Mouse (Mus musculus) liver, embryonic 14.5 days (tissue): ENCODE results near the gene E130308A19Rik. TPM values are rescaled to one million over a fixed set of nuclear protein-coding genes. Genes with fewer than 3 reads are reported as not detected.
A peak's percentile ranks its signal among the peaks of the same experiment; 100 is the strongest.

Experiments used
- ATAC-seq: fragments of 200-750 bp; cut with Nextera tagmentation; 2 replicates; pipeline ENCODE4 v1.8.0; 2017; ENCODE audit warnings: moderate number of reproducible peaks, mild to moderate bottlenecking, moderate library complexity; ENCODE audit not compliant: insufficient read depth
- DNase-seq, 3 experiments: peaks; one replicate each; pipeline ENCODE4 v3.0.0-alpha.2; 2012 to 2013; ENCODE audit warnings: low read depth in 3 of 3, low spot score in 3 of 3
- H3K27ac ChIP-seq: fragments of 300-500 bp; sonication (generic); 2 replicates; pipeline ENCODE4 v1.5.1; 2014; ENCODE audit warnings: moderate library complexity, mild to moderate bottlenecking, control low read depth, inconsistent platforms
- H3K27me3 ChIP-seq: fragments of 300-500 bp; sonication (generic); 2 replicates; pipeline ENCODE4 v1.6.1; 2014; ENCODE audit warnings: mild to moderate bottlenecking, low read length, moderate library complexity; ENCODE audit not compliant: control insufficient read depth, insufficient read depth
- H3K36me3 ChIP-seq: fragments of 300-500 bp; sonication (generic); replicated peaks from 2 replicates; pipeline ENCODE4 v1.6.1; 2014; ENCODE audit warnings: low read depth; ENCODE audit not compliant: control insufficient read depth, insufficient read depth
- H3K4me1 ChIP-seq, 2 experiments: fragments of 200-500 bp in 1 of 2; fragments of 300-500 bp in 1 of 2; sonication (generic) in 1 of 2; replicated peaks; 2 replicates each; pipeline ENCODE4 v1.6.1; 2012 to 2014; ENCODE audit warnings: antibody characterized with exemption in 1 of 2, inconsistent platforms in 1 of 2, low read length in 1 of 2; ENCODE audit not compliant: control insufficient read depth in 2 of 2, insufficient read depth in 2 of 2
- H3K4me2 ChIP-seq: fragments of 300-500 bp; sonication (generic); 2 replicates; pipeline ENCODE4 v1.6.1; 2014; ENCODE audit warnings: low read depth, mild to moderate bottlenecking, control low read depth, moderate library complexity
- H3K4me3 ChIP-seq, 2 experiments: fragments of 200-500 bp in 1 of 2; fragments of 300-500 bp in 1 of 2; sonication (generic) in 1 of 2; 2 replicates each; pipeline ENCODE4 v1.5.1; 2012 to 2014; ENCODE audit warnings: low read depth in 2 of 2, low read length in 2 of 2, mild to moderate bottlenecking in 2 of 2, control low read depth in 1 of 2, inconsistent platforms in 1 of 2, moderate library complexity in 1 of 2; ENCODE audit not compliant: insufficient read depth in 1 of 2
- H3K9ac ChIP-seq: fragments of 300-500 bp; sonication (generic); replicated peaks from 2 replicates; pipeline ENCODE4 v1.6.1; 2014; ENCODE audit warnings: mild to moderate bottlenecking, control low read depth, moderate library complexity
- H3K9me3 ChIP-seq: fragments of 300-500 bp; sonication (generic); 2 replicates; pipeline ENCODE4 v1.6.1; 2016; ENCODE audit warnings: low read length, mixed read lengths; ENCODE audit not compliant: control insufficient read depth
- CTCF ChIP-seq: IDR thresholded peaks from 2 replicates; pipeline ENCODE4 v1.5.1; 2016; ENCODE audit warnings: antibody characterized with exemption, low read depth, control low read depth
- EP300 ChIP-seq: IDR thresholded peaks from 2 replicates; pipeline ENCODE4 v1.6.1; 2016; ENCODE audit warnings: antibody characterized with exemption, low read depth
- WGBS: fragments of 180-500 bp; shearing (Covaris S2); extraction: QIAGEN DNeasy Blood & Tissue Kit; methylation state at CpG from one replicate; pipeline ENCODE4 v1.1.7; 2014; ENCODE audit not compliant: insufficient replicate concordance; 5-methylcytosine and 5-hydroxymethylcytosine counted together
- polyA plus RNA-seq, 2 experiments: library from polyadenylated mRNA; depleted of rRNA in 1 of 2; stranded (reverse) in 1 of 2; unstranded in 1 of 2; fragments of >200 nt; fragmentation: Nextera tagmentation in 1 of 2; extraction: Ambion mirVana in 1 of 2; gene quantifications; 2 replicates each; pipeline versions ENCODE4 v1.2.1 to v1.2.3; 2012 to 2014

The E130308A19Rik gene
- polyA plus RNA-seq, 2 experiments = 2.8 to 5.7 TPM

DNA sequence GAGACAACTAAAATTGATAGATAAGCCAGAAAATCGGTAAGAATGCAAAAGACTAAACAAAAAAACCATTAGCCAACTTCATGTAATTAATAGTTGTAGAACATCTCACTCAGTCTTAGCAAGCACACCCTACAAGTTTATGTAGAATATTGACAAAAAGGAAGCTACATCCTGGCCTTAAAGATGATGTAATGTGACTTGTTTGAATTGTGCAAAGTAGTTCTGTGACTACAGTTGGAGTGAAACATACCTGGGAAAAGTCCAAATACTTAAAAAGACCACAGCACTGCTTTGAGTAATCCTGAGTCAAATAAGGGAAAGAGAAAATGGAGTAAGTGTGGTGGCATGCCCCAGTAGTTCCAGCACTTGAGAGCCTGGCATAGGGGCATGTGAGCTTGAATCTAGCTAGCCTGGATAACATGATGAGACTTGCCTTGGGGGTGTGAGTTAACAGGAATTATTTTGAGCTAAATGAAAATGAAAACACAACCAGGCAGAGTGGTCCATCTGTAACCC is 26.2 kb downstream of the E130308A19Rik start:
- no peaks in the 10 kb centered on the region for H3K9me3 ChIP-seq
- no peak overlapping the region for H3K27ac ChIP-seq
- no peak overlapping the region for H3K4me3 ChIP-seq
- 53% methylated on average over 1 of the region's 1 CpGs for WGBS
- ATAC-seq (no peak), DNase-seq (no peak)
- H3K27me3 ChIP-seq = no peaks in the 10 kb centered on the region
- TF ChIP-seq CTCF = no peak
- TF ChIP-seq EP300 = no peak
- H3K9ac ChIP-seq = no peak overlapping the region
- H3K36me3 ChIP-seq = no peaks in the 10 kb centered on the region
- no peak overlapping the region for H3K4me2 ChIP-seq
- peaks cover 15 to 28% of the 10 kb centered on the region in 2 experiments for H3K4me1 ChIP-seq

DNA sequence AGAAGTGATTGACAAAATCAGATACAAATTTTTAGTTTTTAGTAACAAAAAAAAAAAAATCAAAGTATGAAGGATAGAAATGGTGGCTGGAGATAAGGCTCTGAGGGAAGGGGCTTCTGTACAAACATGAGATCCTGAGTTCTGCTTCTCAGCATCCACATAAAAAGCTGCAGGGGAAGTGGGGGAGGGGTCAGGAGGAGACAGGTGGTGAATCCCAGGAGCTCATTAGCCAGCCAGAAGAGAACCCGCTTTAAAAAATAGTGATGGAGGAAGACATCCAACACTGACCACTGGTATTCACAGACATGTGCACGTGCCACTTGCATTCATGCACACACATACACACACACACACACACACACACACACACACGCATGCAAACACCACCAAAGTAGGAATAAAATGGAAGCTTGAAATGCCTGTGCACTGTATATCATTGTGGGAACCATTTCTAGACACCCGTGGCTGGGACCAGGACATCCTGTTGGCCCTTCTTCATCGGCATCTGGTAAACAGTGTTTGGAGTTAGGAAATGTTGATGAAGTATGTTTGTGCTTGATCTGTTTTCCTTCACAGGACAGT is 30.1 kb downstream of the E130308A19Rik start:
- no peak overlapping the region for H3K4me2 ChIP-seq
- no peak overlapping the region for H3K27ac ChIP-seq
- H3K9me3 ChIP-seq = no peaks in the 10 kb centered on the region
- no peak overlapping the region for H3K9ac ChIP-seq
- DNase-seq (no peak), ATAC-seq (no peak)
- no peaks in the 10 kb centered on the region for H3K27me3 ChIP-seq
- H3K4me1 ChIP-seq = peaks cover 0 to 10% of the 10 kb centered on the region in 2 experiments; a peak in 2 of 4 replicates
- no peak overlapping the region for H3K4me3 ChIP-seq
- WGBS = 70% methylated on average over 5 of the region's 5 CpGs
- TF ChIP-seq CTCF (no peak), EP300 (no peak)
- H3K36me3 ChIP-seq = no peaks in the 10 kb centered on the region

- 96% methylated on average over 1 of the region's 1 CpGs for WGBS
- H3K27ac ChIP-seq = no peak overlapping the region
- H3K4me2 ChIP-seq = no peak overlapping the region
- no peaks in the 10 kb centered on the region for H3K36me3 ChIP-seq
- H3K4me3 ChIP-seq = no peak overlapping the region
- TF ChIP-seq CTCF (no peak), EP300 (no peak)
- DNase-seq (no peak), ATAC-seq (no peak)
- no peaks in the 10 kb centered on the region for H3K27me3 ChIP-seq
- H3K9ac ChIP-seq = no peak overlapping the region
- H3K9me3 ChIP-seq = no peaks in the 10 kb centered on the region; the same call in 1 of the 2 replicates
- H3K4me1 ChIP-seq = peaks cover 9 to 18% of the 10 kb centered on the region in 2 experiments
Measured at GRCm38 (mm10) chr4:59662163-59662562, 36.2 kb downstream of the E130308A19Rik start.

- no peak overlapping the region for H3K27ac ChIP-seq
- no peak overlapping the region for H3K4me2 ChIP-seq
- no peaks in the 10 kb centered on the region; the same call in 1 of the 2 replicates for H3K9me3 ChIP-seq
- no peaks in the 10 kb centered on the region for H3K36me3 ChIP-seq
- H3K9ac ChIP-seq = no peak overlapping the region
- H3K27me3 ChIP-seq = no peaks in the 10 kb centered on the region
- no peak overlapping the region for H3K4me3 ChIP-seq
- H3K4me1 ChIP-seq = peaks cover 13 to 26% of the 10 kb centered on the region in 2 experiments
- 0 out of 2 replicates have a peak, but pooled peaks have one; percentile 26 for ATAC-seq
- TF ChIP-seq EP300 = no peak
- TF ChIP-seq CTCF = no peak
- DNase-seq = no peak
- 72% methylated on average over 6 of the region's 6 CpGs for WGBS
Measured at GRCm38 (mm10) chr4:59663451-59663850, 37.4 kb downstream of the E130308A19Rik start.

DNA sequence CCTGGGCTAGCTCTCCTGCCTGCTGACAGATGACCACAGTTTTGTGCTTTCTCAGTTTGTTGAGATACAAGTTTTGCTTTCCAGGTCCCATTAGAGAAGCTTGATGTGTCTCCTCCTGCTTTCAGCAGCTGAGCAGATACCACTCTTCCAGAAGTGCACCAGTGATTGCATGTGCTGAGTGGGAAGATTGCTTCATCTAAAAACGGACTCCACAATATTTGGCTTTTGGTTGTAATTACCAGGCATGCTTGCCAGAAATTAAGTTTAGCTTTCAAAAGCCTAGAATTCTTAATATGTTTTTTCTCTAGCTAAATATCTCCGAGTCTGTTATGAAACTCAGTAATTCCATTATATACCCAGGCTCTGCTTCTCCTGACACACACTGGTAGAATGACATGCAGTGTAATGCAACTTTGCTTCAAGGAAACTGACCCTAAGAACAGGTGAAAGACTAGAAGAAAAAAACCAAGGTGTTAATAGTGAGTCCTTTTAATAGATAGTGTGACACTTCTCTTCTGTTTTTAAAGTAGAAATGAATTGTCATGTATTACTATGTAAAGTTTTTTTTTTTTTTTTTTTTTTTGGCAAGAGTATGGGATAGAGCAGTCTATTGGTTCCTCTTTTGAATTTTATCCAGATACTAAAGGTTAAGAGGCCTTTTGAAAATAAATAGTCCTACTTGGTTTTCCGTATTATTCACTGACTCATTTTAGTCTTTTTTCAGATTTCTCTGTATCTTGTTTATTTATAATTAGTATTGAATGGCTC is 40.7 kb downstream of the E130308A19Rik start:
- Histone ChIP-seq H3K9ac (no peak overlapping the region), H3K27me3 (no peaks in the 10 kb centered on the region), H3K4me1 (peaks cover 22 to 38% of the 10 kb centered on the region in 2 experiments), H3K4me3 (no peak overlapping the region), H3K9me3 (no peaks in the 10 kb centered on the region; the same call in 1 of the 2 replicates), H3K27ac (no peak overlapping the region), H3K36me3 (no peaks in the 10 kb centered on the region), H3K4me2 (no peak overlapping the region)
- no peak for ATAC-seq
- WGBS = 66% methylated on average over 3 of the region's 3 CpGs
- TF ChIP-seq CTCF = no peak
- no peak for TF ChIP-seq EP300
- no peak for DNase-seq
